Mouse (Mus musculus) olfactory bulb, adult 2 months (tissue): ENCODE measurements around the gene Suds3.

Experiments used
- CTCF ChIP-seq: fragments of 200-500 bp; IDR thresholded peaks from 2 replicates; pipeline ENCODE4 v1.5.1; 2012; ENCODE audit warnings: low read depth, mild to moderate bottlenecking, low read length, moderate library complexity; ENCODE audit not compliant: insufficient read depth
- POLR2A ChIP-seq: fragments of 200-500 bp; IDR thresholded peaks from 2 replicates; pipeline ENCODE4 v1.6.1; 2012; ENCODE audit warnings: mild to moderate bottlenecking, low read depth, low read length, moderate library complexity; ENCODE audit not compliant: insufficient read depth

DNA sequence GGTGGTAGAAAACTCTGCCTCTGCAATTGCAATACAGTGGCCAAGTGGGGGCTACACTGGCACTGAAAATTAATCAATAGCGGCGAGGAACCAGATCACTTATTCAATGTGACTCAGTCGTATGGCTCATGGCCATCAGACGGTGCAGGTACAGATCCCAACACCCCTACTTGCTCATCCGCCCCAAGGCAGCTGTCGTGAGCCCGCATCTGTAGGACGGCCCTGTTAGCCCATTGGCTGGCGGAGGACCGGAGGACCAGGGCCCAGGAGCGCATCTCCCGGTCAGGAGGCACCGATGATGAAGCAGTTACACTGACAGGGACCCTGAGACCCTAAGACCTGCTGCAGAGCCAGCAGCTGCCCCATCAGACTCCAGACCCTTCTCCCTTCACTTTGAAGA lies 7.2 kb downstream of the Suds3 start:
- TF ChIP-seq CTCF (no peak), POLR2A (no peak)
